Mouse (Mus musculus) liver, embryonic 12.5 days (tissue): ENCODE measurements at regions not wholly inside any gene's neighbourhood (a gene's known extent, or its start where the extent isn't known, plus 50 kb on each side); places are given as distances from the start of the nearest gene placed in this dataset.
A peak's percentile ranks its signal among the peaks of the same experiment; 100 is the strongest.

ENCODE experiments used
- ATAC-seq: fragments of 200-750 bp; cut with Nextera tagmentation; 2 replicates; pipeline ENCODE4 v1.8.0; 2017; ENCODE audit warnings: moderate number of reproducible peaks, mild to moderate bottlenecking, moderate library complexity
- H3K27ac ChIP-seq: fragments of 300-500 bp; sonication (generic); 2 replicates; pipeline ENCODE4 v1.5.1; 2016; ENCODE audit warnings: mild to moderate bottlenecking
- H3K27me3 ChIP-seq: fragments of 300-500 bp; sonication (generic); replicated peaks from 2 replicates; pipeline ENCODE4 v1.6.1; 2016; ENCODE audit warnings: mild to moderate bottlenecking, moderate library complexity
- H3K36me3 ChIP-seq: fragments of 300-500 bp; sonication (generic); 2 replicates; pipeline ENCODE4 v1.6.1; 2016; ENCODE audit warnings: mild to moderate bottlenecking, moderate library complexity
- H3K4me1 ChIP-seq: fragments of 300-500 bp; sonication (generic); 2 replicates; pipeline ENCODE4 v1.6.1; 2016
- H3K4me2 ChIP-seq: fragments of 300-500 bp; sonication (generic); 2 replicates; pipeline ENCODE4 v1.6.1; 2016; ENCODE audit warnings: mild to moderate bottlenecking, moderate library complexity
- H3K4me3 ChIP-seq: fragments of 300-500 bp; sonication (generic); 2 replicates; pipeline ENCODE4 v1.5.1; 2016; ENCODE audit warnings: mild to moderate bottlenecking, moderate library complexity
- H3K9ac ChIP-seq: fragments of 300-500 bp; sonication (generic); 2 replicates; pipeline ENCODE4 v1.6.1; 2016; ENCODE audit warnings: mild to moderate bottlenecking, moderate library complexity
- H3K9me3 ChIP-seq: fragments of 300-500 bp; sonication (generic); replicated peaks from 2 replicates; pipeline ENCODE4 v1.6.1; 2016; ENCODE audit warnings: mild to moderate bottlenecking, moderate library complexity
- WGBS: fragments of 180-500 bp; shearing (Covaris S2); methylation state at CpG from one replicate; pipeline ENCODE4 v1.1.7; 2016; ENCODE audit not compliant: insufficient replicate concordance; 5-methylcytosine and 5-hydroxymethylcytosine counted together

GRCm38 (mm10) chr10:102835814-102836213 lies 194.2 kb downstream of the Alx1 start:
- H3K9ac ChIP-seq, result no peak overlapping the region
- H3K36me3 ChIP-seq, result no peaks in the 10 kb centered on the region
- no peaks in the 10 kb centered on the region for H3K27me3 ChIP-seq
- no peak overlapping the region for H3K4me3 ChIP-seq
- H3K9me3 ChIP-seq, result no peaks in the 10 kb centered on the region
- WGBS, result 15% methylated on average over 1 of the region's 1 CpGs
- H3K27ac ChIP-seq, result no peak overlapping the region
- H3K4me1 ChIP-seq, result no peaks in the 10 kb centered on the region
- ATAC-seq, result no peak
- no peak overlapping the region for H3K4me2 ChIP-seq

DNA sequence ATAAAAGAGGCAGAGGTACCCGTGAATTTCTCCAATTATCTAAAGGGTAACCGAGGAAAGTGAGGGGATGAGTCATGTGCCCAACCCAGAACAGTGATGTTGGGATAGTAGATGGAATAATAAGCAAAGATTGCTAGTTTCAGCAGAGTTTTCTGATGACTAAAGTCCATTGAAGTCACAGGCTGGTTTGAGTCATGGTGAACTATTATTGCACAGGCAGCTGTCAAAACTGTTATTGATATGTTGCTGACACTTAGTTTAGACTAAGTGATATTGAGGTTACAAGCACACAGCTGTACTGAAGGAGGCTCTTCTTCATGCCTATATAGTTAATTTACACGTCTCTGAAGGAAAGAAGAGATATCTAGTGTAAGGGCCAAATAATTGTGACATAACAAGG lies 200.4 kb downstream of the Alx1 start:
- 47% methylated on average over 3 of the region's 3 CpGs for WGBS
- no peak overlapping the region for H3K27ac ChIP-seq

GRCm38 (mm10) chr10:102823434-102823833 lies 206.6 kb downstream of the Alx1 start:
- H3K4me2 ChIP-seq, result no peak overlapping the region
- no peak overlapping the region for H3K27ac ChIP-seq
- no peaks in the 10 kb centered on the region for H3K27me3 ChIP-seq
- no peaks in the 10 kb centered on the region for H3K36me3 ChIP-seq
- no peak overlapping the region for H3K9ac ChIP-seq
- no peaks in the 10 kb centered on the region for H3K4me1 ChIP-seq
- no peaks in the 10 kb centered on the region for H3K9me3 ChIP-seq
- ATAC-seq, result no peak
- H3K4me3 ChIP-seq, result no peak overlapping the region

More for the DNA sequence above, 200.4 kb downstream of the Alx1 start:
- Histone ChIP-seq H3K9me3 (no peaks in the 10 kb centered on the region), H3K27me3 (no peaks in the 10 kb centered on the region), H3K4me2 (no peak overlapping the region), H3K4me3 (no peak overlapping the region), H3K4me1 (no peaks in the 10 kb centered on the region), H3K36me3 (no peaks in the 10 kb centered on the region), H3K9ac (no peak overlapping the region)
- no peak for ATAC-seq

- Histone ChIP-seq H3K27me3 (no peaks in the 10 kb centered on the region), H3K4me3 (no peak overlapping the region), H3K36me3 (no peaks in the 10 kb centered on the region), H3K4me2 (no peak overlapping the region), H3K4me1 (no peaks in the 10 kb centered on the region), H3K27ac (no peak overlapping the region), H3K9me3 (no peaks in the 10 kb centered on the region), H3K9ac (no peak overlapping the region)
- WGBS, result 77% methylated on average over 3 of the region's 3 CpGs
- ATAC-seq, result no peak
Observed at GRCm38 (mm10) chr10:102801391-102801790, 228.6 kb downstream of the Alx1 start.

GRCm38 (mm10) chr10:102779243-102779642 lies 250.8 kb downstream of the Alx1 start:
- no peak overlapping the region for H3K9ac ChIP-seq
- no peak overlapping the region for H3K4me2 ChIP-seq
- no peaks in the 10 kb centered on the region for H3K27me3 ChIP-seq
- WGBS, result 42% methylated on average over 2 of the region's 2 CpGs
- H3K27ac ChIP-seq, result no peak overlapping the region
- peak; percentile 46; the same call in 1 of the 2 replicates for ATAC-seq
- no peaks in the 10 kb centered on the region for H3K9me3 ChIP-seq
- no peak overlapping the region for H3K4me3 ChIP-seq
- H3K4me1 ChIP-seq, result no peaks in the 10 kb centered on the region
- H3K36me3 ChIP-seq, result no peaks in the 10 kb centered on the region

DNA sequence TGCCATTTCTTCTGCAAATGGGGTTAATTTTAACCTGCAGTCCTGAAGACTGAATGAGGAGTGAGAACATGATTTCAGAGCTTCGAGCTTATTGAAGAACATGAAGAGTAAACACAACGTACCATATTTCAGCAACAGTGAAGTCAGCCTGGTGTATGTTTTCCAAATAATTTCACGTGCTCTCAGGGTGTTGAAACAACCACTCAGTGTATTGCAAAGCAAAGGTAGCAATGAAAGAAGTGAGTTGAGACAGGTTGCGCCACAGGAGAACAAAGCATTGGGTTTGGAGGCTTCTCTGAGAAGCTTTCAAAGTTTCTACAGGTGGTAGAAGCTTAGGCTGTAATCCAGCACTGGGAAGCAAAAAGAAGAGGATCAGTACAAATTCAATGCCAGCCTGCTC lies 251.7 kb downstream of the Rassf9 start:
- no peak overlapping the region for H3K4me3 ChIP-seq
- no peak overlapping the region for H3K27ac ChIP-seq
- no peaks in the 10 kb centered on the region for H3K4me1 ChIP-seq
- H3K36me3 ChIP-seq, result no peaks in the 10 kb centered on the region
- no peaks in the 10 kb centered on the region for H3K9me3 ChIP-seq
- no peak overlapping the region for H3K4me2 ChIP-seq
- WGBS, result 61% methylated on average over 4 of the region's 4 CpGs
- ATAC-seq, result no peak
- H3K9ac ChIP-seq, result no peak overlapping the region
- no peaks in the 10 kb centered on the region for H3K27me3 ChIP-seq

- no peaks in the 10 kb centered on the region for H3K4me1 ChIP-seq
- H3K27me3 ChIP-seq, result no peaks in the 10 kb centered on the region
- no peak overlapping the region for H3K4me2 ChIP-seq
- no peak overlapping the region for H3K4me3 ChIP-seq
- H3K9me3 ChIP-seq, result no peaks in the 10 kb centered on the region
- H3K9ac ChIP-seq, result no peak overlapping the region
- ATAC-seq, result peak; percentile 75
- WGBS, result 64% methylated on average over 2 of the region's 2 CpGs
- H3K36me3 ChIP-seq, result no peaks in the 10 kb centered on the region
- H3K27ac ChIP-seq, result no peak overlapping the region
Observed at GRCm38 (mm10) chr10:102762378-102762777, 250.4 kb downstream of the Rassf9 start.

DNA sequence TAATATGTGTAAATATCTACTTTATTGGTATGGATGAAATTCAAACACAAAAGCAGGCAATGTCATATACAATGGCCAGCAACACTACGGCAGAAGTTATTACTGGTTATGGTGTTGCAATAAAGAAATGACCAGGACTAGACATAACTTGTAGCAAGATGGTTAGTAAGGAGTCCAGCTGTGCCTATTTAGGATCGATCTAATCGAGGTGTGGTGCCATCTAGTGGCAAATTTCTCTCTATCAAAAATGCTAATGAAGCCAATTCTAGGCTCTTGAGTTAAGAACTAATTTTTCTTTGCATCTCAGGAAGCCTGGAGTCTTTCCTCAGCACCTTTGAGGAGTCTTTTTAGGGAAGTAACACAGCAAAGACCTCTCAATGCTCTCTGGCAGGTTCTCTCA lies 223.2 kb downstream of the Rassf9 start:
- Histone ChIP-seq H3K27ac (no peak overlapping the region), H3K9me3 (no peaks in the 10 kb centered on the region), H3K27me3 (no peaks in the 10 kb centered on the region), H3K4me3 (no peak overlapping the region), H3K9ac (no peak overlapping the region), H3K4me2 (no peak overlapping the region), H3K4me1 (no peaks in the 10 kb centered on the region), H3K36me3 (no peaks in the 10 kb centered on the region)
- no peak for ATAC-seq
- WGBS, result 45% methylated on average over 3 of the region's 3 CpGs

DNA sequence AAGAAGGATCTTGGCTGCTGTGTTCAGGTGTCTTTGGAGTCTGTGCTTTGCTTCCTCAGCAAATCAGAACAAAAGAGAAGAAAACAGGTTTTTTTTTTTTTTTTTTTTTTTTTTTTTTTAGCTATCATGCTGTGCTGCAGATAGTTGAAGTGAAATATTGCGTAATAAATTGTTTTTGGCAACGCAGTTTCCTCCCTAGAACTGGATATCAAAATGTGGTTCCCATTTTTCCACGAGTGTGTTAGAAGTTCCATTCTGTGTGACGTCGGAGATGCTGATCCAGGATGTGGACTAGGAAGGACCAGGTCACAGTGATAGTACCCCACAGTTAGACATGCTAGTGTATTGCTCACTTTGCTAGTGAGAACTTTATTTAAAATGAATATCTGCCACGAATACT lies 220.4 kb downstream of the Rassf9 start:
- Histone ChIP-seq H3K4me3 (no peak overlapping the region), H3K9ac (no peak overlapping the region), H3K27ac (no peak overlapping the region), H3K4me1 (no peaks in the 10 kb centered on the region), H3K9me3 (no peaks in the 10 kb centered on the region), H3K4me2 (no peak overlapping the region), H3K36me3 (no peaks in the 10 kb centered on the region), H3K27me3 (no peaks in the 10 kb centered on the region)
- no peak for ATAC-seq
- WGBS, result 67% methylated on average over 6 of the region's 6 CpGs

DNA sequence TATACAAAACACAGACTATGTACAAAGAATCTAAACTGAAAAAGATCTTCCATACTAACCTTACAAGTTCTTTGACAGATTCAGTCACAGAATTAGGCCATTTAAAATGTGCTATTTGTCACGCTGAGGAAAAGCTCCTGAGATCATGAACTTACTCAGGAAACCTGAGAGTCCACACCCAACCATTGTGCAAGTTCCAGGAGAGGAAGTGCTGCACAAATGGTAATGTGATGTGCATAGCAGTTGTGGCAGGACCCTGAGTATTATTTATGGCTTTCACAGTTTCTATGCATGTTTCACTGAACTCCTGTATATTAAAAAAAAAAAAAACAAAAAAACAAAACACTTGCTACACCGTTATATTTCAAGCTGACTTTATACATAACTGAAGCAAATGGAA lies 200.2 kb downstream of the Rassf9 start:
- no peaks in the 10 kb centered on the region for H3K36me3 ChIP-seq
- WGBS, result 43% methylated on average over 2 of the region's 2 CpGs
- no peaks in the 10 kb centered on the region for H3K27me3 ChIP-seq
- H3K9ac ChIP-seq, result no peak overlapping the region
- H3K4me3 ChIP-seq, result no peak overlapping the region
- H3K4me1 ChIP-seq, result no peaks in the 10 kb centered on the region
- H3K4me2 ChIP-seq, result no peak overlapping the region
- no peaks in the 10 kb centered on the region for H3K9me3 ChIP-seq
- no peak for ATAC-seq
- H3K27ac ChIP-seq, result no peak overlapping the region

DNA sequence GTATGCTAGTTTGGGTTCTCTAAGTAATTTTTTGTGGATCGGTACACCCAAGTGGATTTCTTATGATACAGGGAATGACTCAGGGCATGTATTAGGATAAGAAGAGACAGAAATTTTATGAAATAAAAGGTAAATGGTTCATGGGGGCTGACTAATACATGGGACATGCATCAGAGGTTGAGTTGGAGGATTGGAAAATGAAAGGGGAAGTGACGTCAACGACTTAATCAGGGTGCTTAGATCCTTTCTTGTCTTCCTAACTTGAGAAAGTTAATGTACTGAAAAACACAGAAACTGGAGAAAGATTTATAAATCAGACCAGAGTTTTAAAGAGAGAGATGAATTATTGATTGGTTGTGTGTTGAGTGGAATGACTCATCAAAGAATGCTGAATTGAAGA lies 193.8 kb downstream of the Rassf9 start:
- Histone ChIP-seq H3K4me2 (no peak overlapping the region), H3K27me3 (no peaks in the 10 kb centered on the region), H3K4me1 (no peaks in the 10 kb centered on the region), H3K4me3 (no peak overlapping the region), H3K27ac (no peak overlapping the region), H3K36me3 (no peaks in the 10 kb centered on the region), H3K9me3 (no peaks in the 10 kb centered on the region), H3K9ac (no peak overlapping the region)
- no peak for ATAC-seq
- WGBS, result 79% methylated on average over 3 of the region's 3 CpGs

DNA sequence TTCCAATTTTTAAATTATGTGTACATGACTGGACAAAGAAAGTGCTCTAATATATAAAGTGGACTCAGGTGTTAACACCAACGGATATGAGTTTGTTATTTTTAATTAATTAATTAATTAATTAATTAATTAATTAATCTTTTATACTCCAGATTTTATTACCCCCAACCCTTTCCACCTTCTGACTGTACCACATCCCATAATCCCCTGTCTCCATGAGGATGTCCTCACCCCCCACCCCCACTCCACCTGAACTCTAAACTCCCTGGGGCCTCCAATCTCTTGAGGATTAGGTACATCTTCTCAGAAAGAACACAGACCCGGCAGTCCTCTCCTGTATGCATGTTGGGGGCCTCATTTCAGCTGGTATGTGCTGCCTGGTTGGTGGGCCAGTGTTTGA lies 182.8 kb downstream of the Rassf9 start:
- H3K9ac ChIP-seq, result no peak overlapping the region
- H3K9me3 ChIP-seq, result no peaks in the 10 kb centered on the region
- H3K4me2 ChIP-seq, result no peak overlapping the region
- WGBS, result 54% methylated on average over 2 of the region's 2 CpGs
- H3K4me3 ChIP-seq, result no peak overlapping the region
- H3K4me1 ChIP-seq, result no peaks in the 10 kb centered on the region
- no peak overlapping the region for H3K27ac ChIP-seq
- H3K27me3 ChIP-seq, result no peaks in the 10 kb centered on the region
- H3K36me3 ChIP-seq, result no peaks in the 10 kb centered on the region
- no peak for ATAC-seq

- no peaks in the 10 kb centered on the region for H3K4me1 ChIP-seq
- no peaks in the 10 kb centered on the region for H3K36me3 ChIP-seq
- H3K4me3 ChIP-seq, result no peak overlapping the region
- H3K4me2 ChIP-seq, result no peak overlapping the region
- WGBS, result 45% methylated on average over 1 of the region's 1 CpGs
- no peaks in the 10 kb centered on the region for H3K9me3 ChIP-seq
- no peaks in the 10 kb centered on the region for H3K27me3 ChIP-seq
- no peak overlapping the region for H3K9ac ChIP-seq
- H3K27ac ChIP-seq, result no peak overlapping the region
- no peak for ATAC-seq
Observed at GRCm38 (mm10) chr10:102689966-102690365, 177.9 kb downstream of the Rassf9 start.
